In genomic region chr15:9864778-9865177, GRCm38 (mm10) we compare ENCODE assay signal across 16 mouse cellular contexts.
A peak's percentile ranks its signal among the peaks of the same experiment; 100 is the strongest.
DNase-seq lines count a peak whose midpoint lies in the region; TF ChIP-seq lines count a peak whose summit lies in the region.
"Had no signal": no experiment of that assay in that cellular context is flagged by ENCODE, and none has a peak within 500 bp of the region (broad histone marks: within the 10 kb centered on the region; RNA-seq: fewer than 3 reads in every experiment).

No protein-coding gene starts in this region.

- intact Hi-C loops in gastrocnemius, adult 2 months (cut with DNase I), result no loop called here
- intact Hi-C loops in gastrocnemius, postnatal 14 days (cut with DNase I; ENCODE audit: low total_unique reads), result no loop called here

- no peak for TF ChIP-seq CTCF in gastrocnemius, adult 2 months (IDR thresholded peaks at IDR 0.05)

- no peak overlapping the region for H3K27ac ChIP-seq in gastrocnemius, adult 2 months
- H3K27ac ChIP-seq: forebrain, embryonic 13.5 days; heart, embryonic 15.5 days; limb, embryonic 12.5 days; neural tube, embryonic 15.5 days had no signal

- no peak overlapping the region for H3K4me3 ChIP-seq in gastrocnemius, adult 2 months
- H3K4me3 ChIP-seq: forebrain, embryonic 13.5 days; heart, embryonic 15.5 days; limb, embryonic 12.5 days; neural tube, embryonic 15.5 days had no signal

- peak; percentile 21 for DNase-seq in gastrocnemius, adult 2 months
- DNase-seq in gastrocnemius, postnatal 14 days, result no peak
- DNase-seq in lung, postnatal 10 days, result peak; percentile 4
- DNase-seq in lung, postnatal 14 days, result no peak
- peak; percentile 37 for DNase-seq in heart, postnatal 4 days
- DNase-seq in urinary bladder, adult 18-20 months (ENCODE audit: low spot score in 2 of 2), result no peak
- DNase-seq in layer of hippocampus, postnatal 36 days, result no peak
- no peak for DNase-seq in thymus, postnatal 4 days
- DNase-seq: cerebellum, adult 18-20 months; lung, embryonic 14.5 days; right cerebral cortex, postnatal 25 days; thymus, postnatal 25 days had no signal

Comparison
In these comparisons a context has a peak if more than half of its experiments do, and no peak if none do; other contexts are left out.
1. DNase-seq: peak in gastrocnemius, adult 2 months (single experiment), lung, postnatal 10 days (single experiment) and heart, postnatal 4 days (single experiment); none in gastrocnemius, postnatal 14 days (single experiment), lung, postnatal 14 days (single experiment), urinary bladder, adult 18-20 months (0 of 2), layer of hippocampus, postnatal 36 days (0 of 2) and thymus, postnatal 4 days (single experiment).